Mouse (Mus musculus) stomach, embryonic 15.5 days (tissue): Measurements from ENCODE around the gene Tjp2. TPM values are rescaled to one million over a fixed set of nuclear protein-coding genes. Genes with fewer than 3 reads are reported as not detected.

Experiments
- ATAC-seq: fragments of 200-750 bp; cut with Nextera tagmentation; 2 replicates; pipeline ENCODE4 v1.8.0; 2017; ENCODE audit warnings: low read depth, moderate number of reproducible peaks, moderate TSS enrichment; ENCODE audit not compliant: insufficient read depth, low FRiP score
- H3K27ac ChIP-seq: fragments of 300-500 bp; sonication (generic); 2 replicates; pipeline ENCODE4 v1.5.1; 2015; ENCODE audit warnings: mild to moderate bottlenecking, inconsistent platforms
- H3K27me3 ChIP-seq: fragments of 300-500 bp; sonication (generic); replicated peaks from 2 replicates; pipeline ENCODE4 v1.6.1; 2015; ENCODE audit warnings: inconsistent platforms
- H3K36me3 ChIP-seq: fragments of 300-500 bp; sonication (generic); 2 replicates; pipeline ENCODE4 v1.6.1; 2015; ENCODE audit warnings: inconsistent platforms
- H3K4me1 ChIP-seq: fragments of 300-500 bp; sonication (generic); 2 replicates; pipeline ENCODE4 v1.6.1; 2015; ENCODE audit warnings: inconsistent platforms
- H3K4me2 ChIP-seq: fragments of 300-500 bp; sonication (generic); 2 replicates; pipeline ENCODE4 v1.6.1; 2015; ENCODE audit warnings: mild to moderate bottlenecking, inconsistent platforms
- H3K4me3 ChIP-seq: fragments of 300-500 bp; sonication (generic); replicated peaks from 2 replicates; pipeline ENCODE4 v1.5.1; 2015; ENCODE audit warnings: inconsistent platforms
- H3K9ac ChIP-seq: fragments of 300-500 bp; sonication (generic); 2 replicates; pipeline ENCODE4 v1.6.1; 2015; ENCODE audit warnings: inconsistent platforms
- H3K9me3 ChIP-seq: fragments of 300-500 bp; sonication (generic); 2 replicates; pipeline ENCODE4 v1.6.1; 2016; ENCODE audit warnings: inconsistent platforms
- WGBS: fragments of 180-500 bp; shearing (Covaris S2); methylation state at CpG from one replicate; pipeline ENCODE4 v1.1.7; 2015; 5-methylcytosine and 5-hydroxymethylcytosine counted together
- polyA plus RNA-seq: library from polyadenylated mRNA; unstranded; fragments of >200 nt; fragmentation: Nextera tagmentation; extraction: Ambion mirVana; gene quantifications from 2 replicates; pipeline ENCODE4 v1.2.1, GENCODE M21; 2015

Tjp2 gene
- polyA plus RNA-seq, 1 experiment from 2014 or later: 34.5 TPM

GRCm38 (mm10) chr19:24153266-24154023 lies 71.4 kb downstream of the Tjp2 start:
- peaks cover 10% of the 10 kb centered on the region; the same call in 1 of the 2 replicates for H3K4me1 ChIP-seq
- H3K27ac ChIP-seq: no peak overlapping the region
- no peak for ATAC-seq
- 50% methylated on average over 9 of the region's 9 CpGs for WGBS
- no peak overlapping the region for H3K4me2 ChIP-seq
- H3K4me3 ChIP-seq: no peak overlapping the region
- H3K9ac ChIP-seq: no peak overlapping the region
- no peaks in the 10 kb centered on the region for H3K9me3 ChIP-seq
- H3K27me3 ChIP-seq: no peaks in the 10 kb centered on the region
- 0 out of 2 replicates have a peak, but pooled peaks cover under 1% of the 10 kb centered on the region for H3K36me3 ChIP-seq

GRCm38 (mm10) chr19:24144009-24144408 lies 80.8 kb downstream of the Tjp2 start:
- no peak overlapping the region for H3K9ac ChIP-seq
- H3K4me2 ChIP-seq: no peak overlapping the region
- no peak overlapping the region for H3K27ac ChIP-seq
- WGBS: 87% methylated on average over 7 of the region's 7 CpGs
- H3K36me3 ChIP-seq: 0 out of 2 replicates have a peak, but pooled peaks cover 3% of the 10 kb centered on the region
- H3K4me3 ChIP-seq: no peak overlapping the region
- H3K9me3 ChIP-seq: no peaks in the 10 kb centered on the region
- no peaks in the 10 kb centered on the region for H3K4me1 ChIP-seq
- ATAC-seq: no peak
- no peaks in the 10 kb centered on the region for H3K27me3 ChIP-seq

- no peaks in the 10 kb centered on the region for H3K4me1 ChIP-seq
- H3K9ac ChIP-seq: no peak overlapping the region
- no peak overlapping the region for H3K4me2 ChIP-seq
- no peak for ATAC-seq
- H3K27me3 ChIP-seq: no peaks in the 10 kb centered on the region
- no peak overlapping the region for H3K27ac ChIP-seq
- 84% methylated on average over 12 of the region's 12 CpGs for WGBS
- no peaks in the 10 kb centered on the region for H3K36me3 ChIP-seq
- no peak overlapping the region for H3K4me3 ChIP-seq
- no peaks in the 10 kb centered on the region for H3K9me3 ChIP-seq
Measured at GRCm38 (mm10) chr19:24142621-24143061, 82.2 kb downstream of the Tjp2 start.

GRCm38 (mm10) chr19:24140298-24140697 lies 84.5 kb downstream of the Tjp2 start:
- Histone ChIP-seq H3K9ac (no peak overlapping the region), H3K4me3 (no peak overlapping the region), H3K9me3 (no peaks in the 10 kb centered on the region), H3K36me3 (no peaks in the 10 kb centered on the region), H3K27ac (no peak overlapping the region), H3K4me1 (peaks cover 1% of the 10 kb centered on the region; the same call in 1 of the 2 replicates), H3K27me3 (no peaks in the 10 kb centered on the region), H3K4me2 (no peak overlapping the region)
- no peak for ATAC-seq
- WGBS: 59% methylated on average over 3 of the region's 3 CpGs

- Histone ChIP-seq H3K27ac (no peak overlapping the region), H3K4me2 (no peak overlapping the region), H3K27me3 (no peaks in the 10 kb centered on the region), H3K9me3 (no peaks in the 10 kb centered on the region), H3K9ac (no peak overlapping the region), H3K4me1 (peaks cover 4% of the 10 kb centered on the region; the same call in 1 of the 2 replicates), H3K4me3 (no peak overlapping the region), H3K36me3 (no peaks in the 10 kb centered on the region)
- 80% methylated on average over 4 of the region's 4 CpGs for WGBS
- no peak for ATAC-seq
Measured at GRCm38 (mm10) chr19:24137392-24137791, 87.4 kb downstream of the Tjp2 start.

GRCm38 (mm10) chr19:24134991-24135390 lies 89.8 kb downstream of the Tjp2 start:
- Histone ChIP-seq H3K4me1 (peaks cover 4% of the 10 kb centered on the region; the same call in 1 of the 2 replicates), H3K4me3 (peak overlapping the region; percentile 19), H3K9ac (no peak overlapping the region), H3K27ac (no peak overlapping the region), H3K4me2 (peak overlapping the region; percentile 47), H3K36me3 (peaks cover 11% of the 10 kb centered on the region), H3K9me3 (no peaks in the 10 kb centered on the region), H3K27me3 (no peaks in the 10 kb centered on the region)
- ATAC-seq: no peak
- WGBS: 24% methylated on average over 10 of the region's 10 CpGs

GRCm38 (mm10) chr19:24134144-24134911 lies 90.5 kb downstream of the Tjp2 start:
- peaks cover 11% of the 10 kb centered on the region for H3K36me3 ChIP-seq
- H3K4me3 ChIP-seq: peak overlapping the region; percentile 19
- H3K4me2 ChIP-seq: peak overlapping the region; percentile 47
- H3K4me1 ChIP-seq: peaks cover 4% of the 10 kb centered on the region; the same call in 1 of the 2 replicates
- ATAC-seq: no peak
- H3K27me3 ChIP-seq: no peaks in the 10 kb centered on the region
- H3K27ac ChIP-seq: no peak overlapping the region
- no peaks in the 10 kb centered on the region for H3K9me3 ChIP-seq
- H3K9ac ChIP-seq: no peak overlapping the region
- WGBS: 56% methylated on average over 16 of the region's 16 CpGs

- H3K27ac ChIP-seq: 0 out of 2 replicates have a peak overlapping the region, but pooled peaks have one; percentile 1
- no peaks in the 10 kb centered on the region for H3K4me1 ChIP-seq
- no peak overlapping the region for H3K9ac ChIP-seq
- H3K4me3 ChIP-seq: no peak overlapping the region
- no peaks in the 10 kb centered on the region for H3K27me3 ChIP-seq
- H3K4me2 ChIP-seq: no peak overlapping the region
- no peaks in the 10 kb centered on the region for H3K9me3 ChIP-seq
- 74% methylated on average over 8 of the region's 8 CpGs for WGBS
- ATAC-seq: peak; percentile 60
- no peaks in the 10 kb centered on the region; the same call in 1 of the 2 replicates for H3K36me3 ChIP-seq
Measured at GRCm38 (mm10) chr19:24123534-24124290, 101.1 kb downstream of the Tjp2 start.

GRCm38 (mm10) chr19:24123087-24123486 lies 101.7 kb downstream of the Tjp2 start:
- no peaks in the 10 kb centered on the region for H3K4me1 ChIP-seq
- H3K4me2 ChIP-seq: no peak overlapping the region
- H3K27me3 ChIP-seq: no peaks in the 10 kb centered on the region
- no peaks in the 10 kb centered on the region for H3K9me3 ChIP-seq
- no peak overlapping the region for H3K9ac ChIP-seq
- WGBS: 93% methylated on average over 6 of the region's 6 CpGs
- no peak for ATAC-seq
- H3K36me3 ChIP-seq: no peaks in the 10 kb centered on the region; the same call in 1 of the 2 replicates
- H3K4me3 ChIP-seq: no peak overlapping the region
- H3K27ac ChIP-seq: no peak overlapping the region

GRCm38 (mm10) chr19:24122647-24123046 lies 102.2 kb downstream of the Tjp2 start:
- ATAC-seq: no peak
- Histone ChIP-seq H3K9me3 (no peaks in the 10 kb centered on the region), H3K27ac (no peak overlapping the region), H3K4me2 (no peak overlapping the region), H3K9ac (no peak overlapping the region), H3K4me3 (no peak overlapping the region), H3K36me3 (no peaks in the 10 kb centered on the region; the same call in 1 of the 2 replicates), H3K27me3 (no peaks in the 10 kb centered on the region), H3K4me1 (no peaks in the 10 kb centered on the region)
- WGBS: 84% methylated on average over 9 of the region's 9 CpGs

- 79% methylated on average over 4 of the region's 4 CpGs for WGBS
- Histone ChIP-seq H3K36me3 (peaks cover 4% of the 10 kb centered on the region; the same call in 1 of the 2 replicates), H3K4me2 (no peak overlapping the region), H3K4me3 (no peak overlapping the region), H3K9me3 (no peaks in the 10 kb centered on the region), H3K27ac (no peak overlapping the region), H3K4me1 (no peaks in the 10 kb centered on the region), H3K9ac (no peak overlapping the region), H3K27me3 (no peaks in the 10 kb centered on the region)
- no peak for ATAC-seq
Measured at GRCm38 (mm10) chr19:24120811-24121210, 104.0 kb downstream of the Tjp2 start.
